Mouse (Mus musculus): ENCODE data around the gene Micu1.

GRCm38 (mm10) chr10:59800826-59801501 lies 98.7 kb downstream of the Micu1 start:
- TF ChIP-seq CTCF (IDR thresholded peaks at IDR 0.05; ENCODE audit: borderline replicate concordance, control insufficient read depth, extremely low read depth, insufficient read depth, low read length, poor library complexity), result no peak
- no peak for TF ChIP-seq POLR2A (IDR thresholded peaks at IDR 0.05; ENCODE audit: control insufficient read depth, extremely low read depth, insufficient read depth, low read length, poor library complexity)

All from thymus, adult 2 months (tissue).